Mouse (Mus musculus) MEL (cell line): ENCODE results near the gene Snrpf.

Source experiments
- CHD1 ChIP-seq: IDR thresholded peaks from 2 replicates; pipeline ENCODE4 v1.6.1; 2012; ENCODE audit warnings: low read depth, mild to moderate bottlenecking, inconsistent platforms, low read length, improper control_type of control experiment
- CTCF ChIP-seq, 3 experiments: IDR thresholded peaks in 2 of 3; conservative IDR thresholded peaks in 1 of 3; 2 replicates each; pipeline ENCODE4 v1.5.1; 2011 to 2012; ENCODE audit warnings: low read length in 3 of 3, low read depth in 2 of 3, mild to moderate bottlenecking in 2 of 3, improper control_type of control experiment in 1 of 3, inconsistent platforms in 1 of 3, mixed read lengths in 1 of 3, moderate library complexity in 1 of 3; ENCODE audit not compliant: control insufficient read depth in 1 of 3, insufficient read depth in 1 of 3, poor library complexity in 1 of 3, severe bottlenecking in 1 of 3
- KAT2A ChIP-seq: conservative IDR thresholded peaks from 2 replicates; pipeline ENCODE4 v1.6.1; 2012; ENCODE audit warnings: low read depth, low read length, improper control_type of control experiment, inconsistent platforms
- MAFK ChIP-seq: IDR thresholded peaks from 2 replicates; pipeline ENCODE4 v1.6.1; 2011; ENCODE audit warnings: low read depth, mild to moderate bottlenecking, low read length, improper control_type of control experiment, borderline replicate concordance
- MAZ ChIP-seq: IDR thresholded peaks from 2 replicates; pipeline ENCODE4 v1.6.1; 2012; ENCODE audit warnings: low read depth, mild to moderate bottlenecking, inconsistent platforms, low read length, improper control_type of control experiment
- MXI1 ChIP-seq: IDR thresholded peaks from 2 replicates; pipeline ENCODE4 v1.6.1; 2011; ENCODE audit warnings: mild to moderate bottlenecking, low read depth, low read length, improper control_type of control experiment
- POLR2A ChIP-seq, 2 experiments: IDR thresholded peaks; 2 replicates each; pipeline ENCODE4 v1.6.1; 2011 to 2012; ENCODE audit warnings: low read length in 2 of 2, mild to moderate bottlenecking in 2 of 2, control low read depth in 1 of 2, improper control_type of control experiment in 1 of 2, low read depth in 1 of 2, moderate library complexity in 1 of 2; ENCODE audit not compliant: control insufficient read depth in 1 of 2, insufficient read depth in 1 of 2, poor library complexity in 1 of 2

- TF ChIP-seq CTCF (IDR thresholded peaks at IDR 0.05 in 2 of 3, conservative IDR thresholded peaks at IDR 0.05 in 1 of 3; ENCODE audit: control insufficient read depth in 1 of 3, insufficient read depth in 1 of 3, low read depth in 2 of 3, low read length in 3 of 3, poor library complexity in 1 of 3, severe bottlenecking in 1 of 3) (peak; percentile 43 to 77 (median 47); a peak in 5 of 6 replicates), KAT2A (no peak), MAFK (no peak), CHD1 (no peak), MXI1 (no peak), MAZ (no peak), POLR2A (IDR thresholded peaks at IDR 0.05; ENCODE audit: control insufficient read depth in 1 of 2, insufficient read depth in 1 of 2, low read depth in 1 of 2, low read length in 2 of 2, poor library complexity in 1 of 2) (no peak)
Measured at GRCm38 (mm10) chr10:93594022-93594482, 4.5 kb upstream of the Snrpf start.
